Mouse (Mus musculus): ENCODE data around the gene Tk1.
"Not testable (repeated sequence)": the region's sequence is repeated elsewhere in the genome, so short reads cannot be mapped to it uniquely, and the experiment has no call there.

Gene Tk1

DNA sequence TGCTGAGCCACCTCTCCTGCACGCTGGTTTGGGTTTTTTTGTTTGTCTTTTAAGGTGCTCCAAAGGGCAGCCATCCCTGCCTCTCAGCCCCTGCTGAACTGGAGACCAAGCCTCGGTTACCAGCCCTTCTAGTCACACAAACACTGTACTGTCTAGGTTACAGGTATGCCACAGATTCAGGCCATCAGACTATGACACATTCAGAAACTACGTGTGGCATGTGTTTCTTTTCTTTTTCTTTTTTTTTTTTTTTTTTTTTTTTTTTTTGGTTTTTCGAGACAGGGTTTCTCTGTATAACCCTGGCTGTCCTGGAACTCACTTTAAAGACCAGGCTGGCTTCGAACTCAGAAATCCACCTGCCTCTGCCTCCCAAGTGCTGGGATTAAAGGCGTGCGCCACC is 37.4 kb downstream of the Tk1 start:
- DNase-seq: not testable (repeated sequence)

DNA sequence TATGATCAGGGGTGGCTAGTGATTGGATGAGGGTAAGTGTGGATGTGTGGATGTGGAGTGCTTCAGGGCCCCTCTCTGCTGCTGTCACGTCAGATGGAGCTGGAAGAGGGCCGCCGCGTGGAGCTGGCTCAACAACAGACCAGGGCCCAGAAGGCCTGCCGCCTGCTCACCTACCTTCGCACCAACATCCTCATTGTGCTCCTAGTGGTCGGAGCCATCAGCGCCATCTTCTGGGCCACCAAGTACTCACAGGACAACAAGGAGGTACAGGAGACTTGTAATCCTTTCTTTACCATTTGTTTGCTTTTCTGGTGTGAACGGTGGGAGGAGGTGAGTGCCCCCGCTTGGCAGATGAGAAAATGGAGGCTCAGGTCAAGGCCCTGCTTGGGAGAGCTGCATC is 39.6 kb downstream of the Tk1 start:
- peak; percentile 63 to 80 for DNase-seq

DNA sequence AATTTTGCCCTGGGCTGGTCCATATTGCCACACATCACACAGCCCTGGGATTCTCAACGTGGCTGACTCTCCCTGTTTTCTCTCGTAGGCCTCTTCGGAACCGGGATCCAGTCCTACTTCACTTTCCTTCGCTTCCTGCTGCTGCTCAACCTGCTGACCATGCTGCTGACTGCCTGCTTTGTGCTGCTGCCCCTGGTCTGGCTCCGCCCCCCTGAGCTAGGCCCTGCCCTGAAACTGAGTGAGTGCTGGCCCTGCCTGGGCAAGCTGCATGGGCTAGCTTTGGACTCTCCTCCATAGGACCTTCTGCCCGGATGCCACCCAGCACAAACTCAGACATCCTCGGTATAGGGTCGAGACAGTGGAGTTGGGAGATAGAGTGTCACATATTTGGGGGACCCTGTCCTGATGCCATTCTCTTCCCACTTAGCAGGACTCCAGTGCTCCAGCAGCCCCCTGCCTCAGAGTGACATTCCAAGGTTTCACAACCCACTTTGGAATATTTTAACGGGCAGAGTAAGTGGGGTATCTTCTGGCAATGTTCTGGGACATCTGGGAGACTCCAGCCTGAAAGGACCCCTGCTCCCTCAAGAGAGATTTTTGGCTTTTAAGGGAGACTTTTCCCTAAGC is 42.1 kb downstream of the Tk1 start:
- DNase-seq: peak in 1 of 2 experiments; percentile 34

DNA sequence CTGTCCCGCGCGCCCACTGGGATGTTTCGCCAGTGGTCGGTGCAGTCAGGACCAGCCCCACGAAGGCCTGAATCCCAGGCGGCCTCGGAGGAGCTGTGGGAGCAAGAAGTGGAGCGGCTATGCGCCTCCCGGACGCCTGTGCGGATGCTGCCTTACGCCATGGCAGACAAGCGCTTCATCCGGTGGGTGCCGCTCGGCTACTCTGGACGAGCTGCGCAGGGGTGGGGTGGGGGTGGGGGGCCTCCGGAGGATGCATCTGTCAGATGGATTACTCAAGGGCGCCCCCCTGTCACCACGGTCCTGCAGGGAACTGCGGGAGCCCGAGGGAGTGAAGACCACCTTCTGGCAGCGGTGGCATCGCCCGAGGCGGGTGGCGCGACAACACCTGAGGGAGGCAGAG is 42.8 kb downstream of the Tk1 start:
- peak in 1 of 2 experiments; percentile 62 for DNase-seq

DNA sequence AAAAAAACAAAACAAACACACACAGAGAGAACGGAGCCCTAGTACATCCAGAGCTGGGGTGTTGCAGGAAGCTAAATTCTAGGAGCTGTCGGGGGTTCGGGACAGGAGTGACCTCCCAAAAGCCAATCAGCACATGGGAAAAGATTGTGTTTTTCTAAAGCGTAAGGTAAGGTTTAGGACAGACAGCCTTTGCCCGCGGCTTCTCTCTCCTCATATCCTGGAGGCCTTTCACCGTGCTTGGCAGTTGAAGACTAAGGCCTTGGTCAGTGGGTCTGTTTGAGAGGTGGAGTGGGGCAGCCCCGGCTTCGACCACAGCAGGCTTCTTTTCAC is 43.2 kb downstream of the Tk1 start:
- DNase-seq: no peak

DNA sequence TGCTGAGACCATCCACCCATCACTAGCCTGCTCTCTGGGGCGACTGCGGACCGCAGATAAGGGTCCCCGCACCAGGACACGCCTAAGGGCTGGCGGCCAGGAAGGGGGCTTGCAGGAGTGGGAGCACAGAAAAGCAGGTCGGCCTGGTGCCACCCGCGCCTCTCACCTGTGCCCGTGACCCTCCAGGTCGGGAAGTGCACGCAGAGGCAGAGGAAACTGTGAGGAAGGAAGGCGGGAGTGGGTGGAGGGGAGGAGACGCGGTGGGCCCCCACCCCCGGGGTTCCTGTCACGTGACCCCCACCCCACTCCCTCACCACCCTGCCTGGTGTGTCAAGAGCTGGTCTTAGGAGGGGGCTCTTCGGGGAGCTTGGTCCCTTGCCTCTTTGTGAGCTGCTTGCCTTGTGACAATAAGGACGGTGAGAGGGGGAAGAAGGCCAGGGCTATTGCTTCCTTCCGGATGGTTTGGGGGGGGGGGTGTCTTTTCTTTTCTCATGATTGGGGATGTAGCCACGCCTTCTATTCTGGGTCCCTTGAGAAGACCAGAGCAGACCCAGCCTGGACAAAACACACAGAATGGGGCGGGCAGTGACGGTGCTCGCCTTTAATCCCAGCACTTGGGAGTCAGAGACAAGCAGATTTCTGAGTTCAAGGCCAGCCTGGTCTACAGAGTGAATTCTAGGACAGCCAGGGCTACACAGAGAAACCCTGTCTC is 43.7 kb downstream of the Tk1 start, which contains the start of the genes Tmc8 and Tmc6:
Gene Tmc8, plus strand, starts transcription at position 84 of the 712 bp plus-strand sequence.
Gene Tmc6, minus strand, starts transcription at position 206 of the 712 bp plus-strand sequence.
- DNase-seq: no peak

DNA sequence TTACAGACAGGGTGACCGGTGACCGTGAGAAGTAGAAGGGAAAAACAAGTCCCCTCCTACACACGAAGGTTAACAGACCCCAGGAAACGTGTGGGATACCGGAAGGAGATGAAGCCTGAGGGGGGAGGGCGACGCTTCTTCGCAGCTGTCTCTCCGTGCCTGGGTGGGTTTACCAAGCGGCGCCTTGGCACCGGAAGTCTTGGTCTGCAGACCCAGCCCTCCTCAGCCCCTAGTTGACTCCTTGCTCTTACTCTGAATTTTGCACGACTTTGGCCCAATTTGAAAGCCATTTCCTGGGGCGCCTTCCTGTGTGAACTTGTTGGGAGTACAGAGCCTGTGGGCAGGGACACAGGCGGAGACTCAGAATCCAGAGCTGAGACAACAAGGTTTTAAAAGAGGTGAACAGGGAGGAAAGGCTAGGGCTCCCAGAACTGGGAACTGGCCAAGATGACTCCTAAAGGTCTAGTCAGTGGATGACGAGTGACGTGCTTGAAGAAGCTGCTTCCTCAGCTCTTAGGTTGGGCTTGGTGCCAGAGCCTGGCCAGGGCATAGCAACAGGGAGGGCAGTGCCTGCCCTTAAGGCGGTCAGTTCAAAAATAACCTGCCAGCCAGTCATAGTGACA is 44.6 kb downstream of the Tk1 start:
- DNase-seq: peak in 1 of 2 experiments; percentile 53

DNA sequence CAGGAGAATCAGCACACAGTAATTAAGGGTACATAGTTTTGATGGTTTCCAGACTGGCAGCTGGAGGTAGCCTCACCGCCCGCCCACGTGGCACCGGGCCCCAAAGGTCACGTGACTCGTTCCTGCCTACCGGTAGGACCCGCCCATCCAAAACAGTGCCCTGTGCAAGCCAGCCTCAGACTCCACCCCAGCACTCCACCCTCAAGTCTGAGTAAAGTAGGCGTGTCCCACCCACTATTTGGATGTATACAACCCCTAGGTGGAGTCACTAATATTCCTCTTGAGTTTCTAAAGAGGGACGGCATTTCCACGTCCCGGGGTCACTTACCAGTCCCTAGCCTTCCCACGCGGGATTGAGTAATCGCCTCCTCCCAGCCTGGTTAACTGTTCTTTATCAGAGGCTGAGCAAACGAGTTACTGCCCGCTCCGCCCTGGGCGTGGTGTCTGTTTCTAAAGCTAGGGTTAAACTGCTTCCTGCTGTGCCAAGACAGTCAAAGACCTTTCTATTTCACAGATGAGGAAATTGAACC is 45.2 kb downstream of the Tk1 start:
- peak in 1 of 2 experiments; percentile 62 for DNase-seq

DNA sequence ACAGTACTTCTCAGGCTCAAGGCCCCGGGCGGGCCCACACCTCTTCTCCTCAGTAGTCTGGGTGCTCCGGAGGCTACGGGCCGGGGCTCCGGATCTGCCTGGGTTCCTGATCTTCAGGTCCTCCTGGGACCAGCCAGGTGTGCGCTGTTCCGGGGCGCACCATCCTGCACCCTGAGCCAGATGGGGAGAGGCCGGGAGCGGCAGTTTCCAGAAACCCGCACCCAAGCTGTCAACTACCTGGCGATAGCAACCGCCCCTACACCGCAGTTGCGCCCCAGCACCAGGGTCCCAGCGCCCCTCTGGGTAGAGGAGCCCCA is 45.7 kb downstream of the Tk1 start:
- no peak for DNase-seq

DNA sequence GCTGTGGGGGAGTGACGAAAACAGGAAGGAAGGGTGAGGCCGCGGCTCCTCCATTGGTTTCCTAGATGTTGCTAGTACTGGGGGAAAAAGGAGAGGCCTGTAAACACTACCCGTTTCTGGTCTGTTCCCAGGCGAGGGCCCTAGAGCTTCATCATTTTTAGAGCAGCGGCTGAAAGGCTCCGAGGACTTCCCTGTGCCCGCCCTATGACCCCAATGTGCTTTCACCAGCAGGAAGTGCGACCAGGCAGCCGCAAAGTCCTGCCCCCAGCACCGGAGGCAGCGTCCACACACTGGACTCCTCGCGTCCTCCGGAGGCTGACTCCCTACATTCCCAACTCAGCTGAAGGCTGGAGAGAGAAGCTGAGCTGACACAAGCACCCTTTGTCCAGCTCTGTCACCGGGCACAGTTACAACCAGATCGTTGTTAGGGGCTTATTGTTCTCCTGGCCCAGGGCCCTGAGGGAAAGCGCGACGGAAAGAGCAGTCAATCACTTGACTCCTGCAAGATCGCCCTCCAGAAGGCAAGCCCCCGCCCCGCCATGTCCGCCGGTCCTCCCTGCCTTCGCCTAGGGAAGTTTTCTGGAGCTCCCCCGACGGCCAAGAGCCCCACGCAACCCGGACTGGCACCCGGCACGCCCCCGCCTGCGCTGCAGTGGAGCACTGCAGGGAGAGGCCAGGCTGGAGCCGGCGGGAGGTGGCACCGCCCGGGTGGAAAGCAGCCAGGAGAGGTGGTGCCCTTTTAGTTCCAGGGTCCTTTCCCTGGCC is 46.3 kb downstream of the Tk1 start:
- peak in 1 of 2 experiments; percentile 40 for DNase-seq

DNA sequence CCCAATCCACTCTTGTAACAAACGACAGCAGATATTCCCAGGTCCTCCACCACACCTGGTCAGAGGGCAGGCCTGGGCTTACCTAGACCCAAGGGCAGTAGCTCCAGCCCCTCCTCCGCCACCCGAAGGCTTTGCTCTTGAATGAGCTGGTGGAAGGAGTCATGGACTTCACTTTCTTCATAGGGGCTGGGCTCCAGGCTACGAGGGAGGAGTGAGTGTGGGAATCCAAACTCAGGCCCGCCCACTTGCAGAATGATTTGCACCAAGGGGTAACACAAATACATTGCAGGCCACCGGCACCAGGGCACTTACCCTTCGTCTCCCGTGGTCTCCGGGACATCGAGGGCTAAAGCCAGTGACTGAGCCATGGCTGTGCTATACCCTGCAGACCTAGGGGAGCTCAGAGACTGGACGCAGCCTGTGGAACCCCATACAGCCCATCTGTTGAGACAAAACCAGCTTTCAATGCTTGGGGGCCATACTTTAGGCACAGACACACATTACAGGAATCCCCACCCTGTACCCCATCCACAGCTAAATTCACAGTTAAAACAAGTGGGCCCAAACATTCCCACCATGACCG is 47.0 kb downstream of the Tk1 start:
- no peak for DNase-seq

DNA sequence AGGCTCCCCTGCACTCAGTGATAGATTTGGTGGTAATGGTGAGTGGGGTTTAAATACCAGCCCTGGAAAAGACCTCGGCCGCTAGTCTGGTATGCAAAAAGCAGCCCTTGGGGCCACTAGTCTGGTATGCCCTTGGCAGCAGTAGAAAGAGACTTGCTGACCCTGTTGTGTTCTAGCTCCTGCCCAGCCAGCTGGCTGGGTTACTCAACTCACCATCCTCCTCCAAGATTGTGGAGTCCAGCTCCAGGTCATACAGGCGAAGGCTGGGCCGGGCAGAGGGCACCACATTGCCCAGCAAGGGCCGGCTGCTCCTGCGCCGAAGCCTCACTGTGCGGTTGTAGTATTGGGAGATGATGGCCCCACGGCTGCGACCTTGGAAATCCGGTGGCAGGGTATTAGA is 47.9 kb downstream of the Tk1 start:
- no peak for DNase-seq

DNA sequence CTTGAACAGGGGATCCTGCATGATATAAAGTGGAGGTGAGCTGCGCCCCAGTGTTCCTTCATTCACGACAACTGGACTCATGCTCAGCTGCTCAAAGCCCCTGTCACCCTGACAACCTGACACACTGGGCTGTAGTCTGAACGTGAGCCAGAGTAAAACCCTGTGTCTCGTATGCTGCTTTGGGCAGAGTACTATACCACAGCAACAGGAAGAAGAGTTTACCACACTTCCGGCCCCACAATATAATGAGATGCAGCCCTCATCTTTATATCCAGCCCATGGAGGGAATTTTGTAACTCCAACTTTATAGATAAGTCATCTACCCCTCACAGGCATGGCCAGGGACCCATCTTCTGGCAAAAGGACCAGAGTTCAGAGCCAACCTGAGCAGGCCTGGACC is 48.8 kb downstream of the Tk1 start:
- DNase-seq: no peak

DNA sequence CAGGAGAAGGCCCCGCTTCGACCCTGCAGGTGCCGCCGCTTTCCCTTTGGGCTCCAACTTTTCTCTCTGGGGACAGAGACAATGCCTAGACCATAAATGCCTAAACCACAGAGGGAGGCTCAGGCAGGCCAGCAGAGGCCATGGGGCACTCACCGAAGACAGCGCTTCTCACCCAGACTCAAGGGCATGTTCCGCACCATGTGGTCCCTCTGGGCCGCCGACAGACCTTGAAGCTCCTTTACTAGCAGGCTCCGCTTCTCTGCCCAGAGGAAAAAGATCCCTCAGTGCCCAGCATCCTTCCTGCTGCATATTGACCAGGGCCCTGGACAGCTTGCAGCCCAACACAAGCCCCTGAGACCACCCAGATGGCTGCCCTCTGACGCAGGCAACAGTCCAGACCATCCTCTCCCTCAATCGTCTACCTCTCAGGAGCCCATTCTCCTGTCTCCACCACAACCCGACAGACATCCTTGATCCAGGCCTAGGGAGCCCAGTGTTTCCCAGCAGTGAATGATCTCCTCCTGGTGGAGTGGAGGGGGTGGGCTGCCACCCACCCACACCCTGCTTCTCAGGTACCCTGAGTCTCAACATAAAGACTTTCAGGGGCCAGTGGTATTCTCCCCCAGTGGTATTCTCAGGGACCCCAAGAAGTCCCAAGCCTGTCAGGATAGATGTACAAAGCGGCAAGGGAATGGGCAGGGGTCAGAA is 49.7 kb downstream of the Tk1 start:
- no peak for DNase-seq

DNA sequence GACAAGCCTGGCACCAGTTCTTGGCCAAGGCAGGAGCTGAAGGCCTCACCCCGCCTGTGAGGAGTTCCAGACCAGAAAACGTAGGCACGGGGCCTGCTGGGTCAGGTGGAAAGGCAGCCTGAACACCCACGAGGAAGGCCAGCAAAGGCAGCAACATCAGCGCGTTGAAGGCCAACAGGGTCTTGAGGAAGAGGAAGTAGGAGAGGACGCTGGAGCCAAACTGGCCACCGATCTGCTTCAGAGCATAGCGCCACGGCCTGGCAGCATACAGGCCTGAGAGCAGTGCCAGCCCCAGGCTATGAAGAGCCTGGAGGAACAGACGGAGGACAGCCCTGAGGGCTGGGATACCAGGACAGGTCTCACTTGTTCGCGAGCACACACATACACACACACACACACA is 50.4 kb downstream of the Tk1 start:
- DNase-seq: no peak

DNA sequence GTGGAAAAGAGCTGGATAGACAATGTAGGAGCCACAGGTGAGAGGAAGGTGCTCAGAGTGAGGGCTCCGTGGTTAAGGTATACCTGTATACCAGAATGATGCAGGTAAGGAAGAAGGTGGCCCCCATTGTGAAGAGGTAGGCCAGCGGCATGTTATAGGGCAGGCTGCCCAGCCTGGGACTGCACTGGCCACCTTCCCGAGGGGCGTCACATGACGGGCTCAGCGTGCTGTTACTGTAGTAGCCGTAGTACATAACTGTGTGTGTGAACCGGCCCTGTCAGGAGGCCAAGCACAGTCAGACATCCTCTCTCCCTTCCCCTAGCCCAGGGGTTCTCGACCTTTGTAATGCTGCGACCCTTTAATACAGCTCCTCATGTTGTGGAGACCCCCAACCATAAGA is 51.0 kb downstream of the Tk1 start:
- DNase-seq: peak in 1 of 2 experiments; percentile 40

DNA sequence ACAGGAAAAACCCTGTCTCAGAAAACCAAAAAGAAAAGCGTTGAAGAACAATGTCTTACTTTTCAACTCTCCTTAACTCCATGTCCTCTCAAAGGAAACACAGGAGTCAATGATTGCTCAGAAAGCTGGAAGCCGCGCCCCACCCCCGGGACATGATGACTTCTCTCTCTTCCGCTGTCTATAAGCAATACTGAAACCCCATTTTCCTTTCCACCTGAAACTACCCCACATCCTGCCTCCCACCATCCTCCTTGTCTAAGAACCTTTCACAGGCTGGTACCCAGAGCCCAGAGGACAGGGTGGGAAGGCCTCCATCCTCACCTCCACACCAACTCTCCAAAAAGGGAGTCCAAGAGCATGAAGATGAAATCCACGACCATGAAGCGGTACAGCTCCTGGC is 53.5 kb downstream of the Tk1 start:
- no peak for DNase-seq

DNA sequence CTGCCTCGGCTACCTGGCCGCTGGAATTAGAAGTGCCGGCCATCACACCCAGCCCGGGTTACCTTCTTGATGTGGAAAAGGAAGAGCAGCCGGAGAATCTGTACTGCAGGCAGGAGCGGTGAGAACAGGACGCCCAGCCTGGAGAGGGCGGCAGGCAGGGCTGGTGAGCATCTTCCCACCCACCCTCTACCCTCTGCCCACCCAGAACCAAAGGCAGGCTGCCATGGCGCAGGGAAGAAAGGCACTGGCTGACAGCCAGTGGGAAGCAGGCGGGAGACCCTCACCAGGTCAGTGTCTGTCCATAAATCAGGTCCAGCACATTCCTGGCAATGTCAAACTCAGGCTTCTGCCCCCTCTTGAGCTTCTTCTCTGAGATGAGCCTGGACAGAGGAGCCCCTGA is 55.5 kb downstream of the Tk1 start:
- DNase-seq: no peak

DNA sequence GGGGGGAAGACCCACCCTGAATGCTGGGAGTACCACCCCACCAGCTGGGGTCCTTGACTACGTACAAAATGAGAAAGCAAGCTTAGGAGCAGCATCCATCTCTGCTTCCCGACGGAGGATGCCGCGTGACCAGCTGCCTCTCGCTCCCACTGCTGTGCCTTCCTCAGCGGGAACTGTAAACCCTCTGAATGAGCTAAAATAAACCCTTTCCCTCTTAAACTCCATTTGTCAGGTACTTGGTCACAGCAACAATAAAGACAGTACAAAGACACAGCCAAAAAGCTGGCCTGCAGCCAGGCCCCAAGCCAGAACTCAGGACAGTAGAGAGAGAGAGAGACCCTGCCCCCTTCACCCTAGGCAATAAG is 56.2 kb downstream of the Tk1 start:
- DNase-seq: peak in 1 of 2 experiments; percentile 33

DNA sequence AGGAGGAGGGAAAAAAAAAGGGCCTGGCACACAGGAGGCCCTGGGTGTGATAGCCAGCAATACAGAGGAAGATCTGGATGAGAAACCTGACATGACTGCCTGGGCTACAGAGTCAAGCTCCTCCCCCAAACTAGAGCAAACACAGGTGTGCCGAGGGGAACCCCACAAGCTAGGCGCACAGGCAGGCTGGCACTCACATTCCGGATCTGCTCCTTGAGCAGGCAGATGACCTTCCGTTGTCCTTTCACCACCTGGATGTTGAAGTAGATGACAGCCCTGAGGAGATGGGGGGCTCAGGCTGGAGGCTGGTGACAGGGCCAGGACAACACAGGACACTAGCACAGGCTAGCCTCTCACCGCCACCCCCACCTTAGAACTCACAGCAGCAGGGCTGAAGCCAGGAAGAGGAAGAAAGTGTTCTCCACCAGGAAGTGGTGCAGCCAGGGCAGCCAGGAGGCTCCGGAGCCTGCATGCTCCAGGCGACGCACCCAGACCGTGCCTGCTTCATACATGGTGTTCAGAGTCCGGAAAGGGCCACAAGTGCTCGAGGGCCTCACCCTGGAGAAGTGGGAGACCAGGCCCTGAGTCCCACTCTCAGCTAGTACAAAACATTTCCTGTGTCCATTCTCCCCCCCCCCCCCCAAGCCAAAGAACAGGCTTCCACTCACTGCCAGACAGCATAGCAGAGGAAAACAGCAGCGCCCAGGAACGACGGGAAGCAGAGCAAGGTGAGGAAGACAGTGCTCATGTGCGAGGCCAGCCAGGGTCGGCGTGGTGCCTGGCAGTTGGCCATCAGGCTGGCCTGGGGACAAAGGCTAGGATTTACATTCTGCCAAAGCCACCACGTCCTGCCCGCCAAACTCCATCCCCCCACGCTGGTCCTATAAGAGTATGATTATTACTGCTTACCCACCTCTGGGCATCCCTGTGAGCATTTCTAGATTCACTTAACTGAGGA is 56.9 kb downstream of the Tk1 start:
- DNase-seq: peak in 1 of 2 experiments; percentile 68

DNA sequence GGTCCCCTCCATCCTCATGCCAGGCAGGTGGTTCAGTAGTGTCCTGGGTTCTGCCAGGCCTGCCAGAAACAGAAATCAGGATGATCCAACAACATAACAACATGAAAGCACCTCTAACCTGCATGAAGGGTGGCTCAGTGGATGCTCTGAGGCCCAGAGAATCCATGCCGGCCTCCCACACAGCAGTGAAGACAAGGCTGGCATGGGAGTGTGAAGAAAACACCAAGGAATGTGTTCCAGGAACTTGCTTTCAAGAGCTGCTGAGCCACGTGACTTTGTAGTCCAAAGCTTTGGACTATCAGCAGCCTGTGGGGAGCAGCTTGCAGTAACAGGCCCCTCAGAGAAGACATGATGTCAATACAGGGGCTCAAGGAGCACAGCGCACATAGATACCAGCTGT is 59.6 kb downstream of the Tk1 start:
- DNase-seq: no peak
